Mouse (Mus musculus) small intestine, adult 2 months (tissue): ENCODE data around the gene 1700010B08Rik.

Source experiments
- CTCF ChIP-seq: fragments of 200-500 bp; IDR thresholded peaks from 2 replicates; pipeline ENCODE4 v1.5.1; 2012; ENCODE audit warnings: low read depth, mild to moderate bottlenecking, control low read depth, inconsistent platforms, low read length, moderate library complexity, mixed read lengths; ENCODE audit not compliant: insufficient replicate concordance, insufficient read length; ENCODE audit errors: extremely low read depth
- POLR2A ChIP-seq: fragments of 200-500 bp; IDR thresholded peaks from 2 replicates; pipeline ENCODE4 v1.6.1; 2012; ENCODE audit warnings: low read depth, mild to moderate bottlenecking, control low read depth, inconsistent platforms, low read length, moderate library complexity

- TF ChIP-seq CTCF (no peak), POLR2A (no peak)
Observed at GRCm38 (mm10) chr2:173734426-173734825, 15.2 kb downstream of the 1700010B08Rik start.
